Mouse (Mus musculus): ENCODE measurements around the gene Hes6. TPM values are rescaled to one million over a fixed set of nuclear protein-coding genes. Genes with fewer than 3 reads are reported as not detected.

Gene Hes6
- polyA plus RNA-seq, 1 experiment from 2014 or later = 82.9 TPM

DNA sequence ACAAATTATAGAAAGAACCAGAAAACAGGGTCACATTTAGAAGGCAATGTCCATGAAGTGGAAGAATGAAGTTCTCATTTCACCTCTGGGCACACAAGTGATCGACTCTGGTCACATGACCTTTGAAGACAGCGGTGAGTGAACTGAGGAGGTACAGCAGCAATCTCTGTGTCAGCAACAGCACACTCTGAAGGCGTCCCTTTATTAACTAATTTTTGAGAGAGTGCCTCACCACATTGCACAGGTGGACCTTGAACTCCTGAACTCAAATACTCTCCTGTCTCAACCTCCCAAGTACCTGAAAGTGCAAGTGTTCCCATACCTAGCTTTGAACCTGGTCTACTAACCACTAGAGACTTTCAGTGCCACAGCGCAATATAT is 32.8 kb downstream of the Hes6 start:
- WGBS = 89% methylated on average over 4 of the region's 4 CpGs
- H3K36me3 ChIP-seq = peaks cover 80% of the 10 kb centered on the region
- no peak overlapping the region for H3K4me3 ChIP-seq (replicated peaks)
- no peaks in the 10 kb centered on the region for H3K9me3 ChIP-seq
- no peak overlapping the region for H3K27ac ChIP-seq
- H3K9ac ChIP-seq = no peak overlapping the region
- no peak for ATAC-seq (ENCODE audit: insufficient read depth, low FRiP score, low read depth)
- H3K4me2 ChIP-seq = no peak overlapping the region
- H3K27me3 ChIP-seq (replicated peaks) = no peaks in the 10 kb centered on the region
- no peaks in the 10 kb centered on the region for H3K4me1 ChIP-seq

DNA sequence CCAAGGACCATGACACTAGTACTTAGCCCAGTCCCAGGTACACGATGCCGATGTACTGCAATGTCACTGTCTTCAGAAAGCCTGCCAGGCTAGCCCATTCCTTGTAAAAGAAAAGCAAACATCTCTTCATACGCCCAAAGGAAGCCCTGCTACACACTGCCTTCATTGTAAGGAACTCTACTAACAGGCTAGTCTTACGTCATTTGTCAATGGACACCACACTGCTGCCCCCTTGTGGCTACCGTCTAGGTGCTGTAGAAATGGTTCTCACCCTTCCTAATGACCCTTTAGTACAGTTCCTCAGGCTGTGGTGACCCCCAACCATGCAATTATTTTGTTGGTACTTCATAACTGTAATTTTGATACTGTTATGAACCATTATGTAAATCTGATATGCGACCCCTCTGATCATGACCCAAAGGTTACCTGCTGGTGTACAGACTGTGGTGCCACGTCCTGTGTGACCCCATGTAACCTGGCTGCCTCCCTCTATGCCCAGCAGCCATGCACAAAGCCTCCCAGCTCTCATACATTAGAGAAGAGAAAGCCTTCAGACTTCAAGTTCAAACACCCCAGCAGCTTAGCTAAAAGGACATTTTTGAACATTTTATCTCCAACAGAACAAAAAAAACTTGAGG is 33.3 kb downstream of the Hes6 start:
- Histone ChIP-seq H3K36me3 (peaks cover 83% of the 10 kb centered on the region), H3K9ac (no peak overlapping the region), H3K4me3 (replicated peaks) (no peak overlapping the region), H3K4me1 (no peaks in the 10 kb centered on the region), H3K27ac (no peak overlapping the region), H3K4me2 (no peak overlapping the region), H3K9me3 (no peaks in the 10 kb centered on the region), H3K27me3 (replicated peaks) (no peaks in the 10 kb centered on the region)
- WGBS = 62% methylated on average over 7 of the region's 7 CpGs
- 0 out of 2 replicates have a peak, but pooled peaks have one; percentile 14 for ATAC-seq (ENCODE audit: insufficient read depth, low FRiP score, low read depth)

GRCm38 (mm10) chr1:91373414-91373835 is 40.4 kb downstream of the Hes6 start:
- WGBS = 78% methylated on average over 6 of the region's 6 CpGs
- peak; percentile 40; the same call in 1 of the 2 replicates for ATAC-seq (ENCODE audit: insufficient read depth, low FRiP score, low read depth)
- H3K36me3 ChIP-seq = peaks cover 76% of the 10 kb centered on the region
- no peak overlapping the region for H3K27ac ChIP-seq
- no peak overlapping the region for H3K4me2 ChIP-seq
- H3K9ac ChIP-seq = no peak overlapping the region
- no peaks in the 10 kb centered on the region for H3K4me1 ChIP-seq
- no peaks in the 10 kb centered on the region for H3K27me3 ChIP-seq (replicated peaks)
- H3K9me3 ChIP-seq = no peaks in the 10 kb centered on the region
- H3K4me3 ChIP-seq (replicated peaks) = no peak overlapping the region

DNA sequence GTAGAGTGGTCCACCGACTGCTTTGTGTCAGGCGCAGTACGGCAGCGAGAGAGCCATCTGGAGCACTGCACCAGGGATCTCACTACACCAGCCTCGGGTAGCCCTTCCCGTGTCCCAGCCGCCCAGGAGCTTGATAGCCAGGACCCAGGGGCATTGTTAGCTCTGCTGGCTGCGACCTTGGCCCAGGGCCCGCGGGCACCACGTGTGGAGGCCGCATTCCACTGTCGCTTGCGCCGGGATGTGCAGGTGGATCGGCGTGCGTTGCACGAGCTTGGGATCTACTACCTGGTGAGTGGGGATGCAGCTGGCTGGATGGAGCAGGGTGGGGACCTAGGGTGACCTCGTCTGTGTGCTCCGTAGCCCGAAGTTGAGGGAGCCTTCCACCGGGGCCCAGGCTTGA is 43.8 kb downstream of the Hes6 start:
- H3K27ac ChIP-seq = peak overlapping the region; percentile 26; the same call in 1 of the 2 replicates
- H3K27me3 ChIP-seq (replicated peaks) = no peaks in the 10 kb centered on the region
- 80% methylated on average over 23 of the region's 23 CpGs for WGBS
- peaks cover 6% of the 10 kb centered on the region; the same call in 1 of the 2 replicates for H3K4me1 ChIP-seq
- no peaks in the 10 kb centered on the region for H3K9me3 ChIP-seq
- H3K9ac ChIP-seq = no peak overlapping the region
- H3K4me2 ChIP-seq = no peak overlapping the region
- H3K36me3 ChIP-seq = peaks cover 43% of the 10 kb centered on the region
- ATAC-seq (ENCODE audit: insufficient read depth, low FRiP score, low read depth) = no peak
- no peak overlapping the region for H3K4me3 ChIP-seq (replicated peaks)

GRCm38 (mm10) chr1:91369408-91369807 is 44.4 kb downstream of the Hes6 start:
- Histone ChIP-seq H3K27me3 (replicated peaks) (no peaks in the 10 kb centered on the region), H3K4me3 (replicated peaks) (no peak overlapping the region), H3K4me2 (no peak overlapping the region), H3K9ac (0 out of 2 replicates have a peak overlapping the region, but pooled peaks have one; percentile 9), H3K4me1 (peaks cover 6% of the 10 kb centered on the region; the same call in 1 of the 2 replicates), H3K27ac (no peak overlapping the region), H3K36me3 (peaks cover 37% of the 10 kb centered on the region), H3K9me3 (no peaks in the 10 kb centered on the region)
- no peak for ATAC-seq (ENCODE audit: insufficient read depth, low FRiP score, low read depth)
- whole genome bisulfite sequencing = 45% methylated on average over 4 of the region's 4 CpGs

GRCm38 (mm10) chr1:91367295-91367694 is 46.5 kb downstream of the Hes6 start:
- H3K4me1 ChIP-seq = peaks cover 6% of the 10 kb centered on the region; the same call in 1 of the 2 replicates
- peaks cover 19% of the 10 kb centered on the region for H3K36me3 ChIP-seq
- no peak overlapping the region for H3K4me2 ChIP-seq
- no peaks in the 10 kb centered on the region for H3K9me3 ChIP-seq
- H3K27me3 ChIP-seq (replicated peaks) = no peaks in the 10 kb centered on the region
- ATAC-seq (ENCODE audit: insufficient read depth, low FRiP score, low read depth) = no peak
- no peak overlapping the region for H3K9ac ChIP-seq
- H3K27ac ChIP-seq = no peak overlapping the region
- no peak overlapping the region for H3K4me3 ChIP-seq (replicated peaks)
- 96% methylated on average over 3 of the region's 3 CpGs for WGBS

- Histone ChIP-seq H3K27ac (peak within 1 kb of the TSS; percentile 1; the same call in 1 of the 2 replicates), H3K36me3 (peaks cover 10% of the 10 kb centered on the region), H3K9me3 (no peaks in the 10 kb centered on the region), H3K27me3 (replicated peaks) (no peaks in the 10 kb centered on the region), H3K9ac (peak within 1 kb of the TSS; percentile 45), H3K4me2 (peak within 1 kb of the TSS; percentile 92), H3K4me3 (replicated peaks) (peak within 1 kb of the TSS; percentile 48), H3K4me1 (peaks cover 6% of the 10 kb centered on the region; the same call in 1 of the 2 replicates)
- ATAC-seq (ENCODE audit: insufficient read depth, low FRiP score, low read depth) = peak; percentile 79
- under 1% methylated on average over 67 of the region's 68 CpGs for WGBS
Observed at GRCm38 (mm10) chr1:91366215-91367108, 47.4 kb downstream of the Hes6 start, which contains the start of gene Erfe. Gene Erfe (plus strand): TSS chr1:91366430.

- WGBS = 28% methylated on average over 8 of the region's 8 CpGs
- peaks cover 6% of the 10 kb centered on the region; the same call in 1 of the 2 replicates for H3K4me1 ChIP-seq
Observed at GRCm38 (mm10) chr1:91365816-91366214, 48.0 kb downstream of the Hes6 start.

DNA sequence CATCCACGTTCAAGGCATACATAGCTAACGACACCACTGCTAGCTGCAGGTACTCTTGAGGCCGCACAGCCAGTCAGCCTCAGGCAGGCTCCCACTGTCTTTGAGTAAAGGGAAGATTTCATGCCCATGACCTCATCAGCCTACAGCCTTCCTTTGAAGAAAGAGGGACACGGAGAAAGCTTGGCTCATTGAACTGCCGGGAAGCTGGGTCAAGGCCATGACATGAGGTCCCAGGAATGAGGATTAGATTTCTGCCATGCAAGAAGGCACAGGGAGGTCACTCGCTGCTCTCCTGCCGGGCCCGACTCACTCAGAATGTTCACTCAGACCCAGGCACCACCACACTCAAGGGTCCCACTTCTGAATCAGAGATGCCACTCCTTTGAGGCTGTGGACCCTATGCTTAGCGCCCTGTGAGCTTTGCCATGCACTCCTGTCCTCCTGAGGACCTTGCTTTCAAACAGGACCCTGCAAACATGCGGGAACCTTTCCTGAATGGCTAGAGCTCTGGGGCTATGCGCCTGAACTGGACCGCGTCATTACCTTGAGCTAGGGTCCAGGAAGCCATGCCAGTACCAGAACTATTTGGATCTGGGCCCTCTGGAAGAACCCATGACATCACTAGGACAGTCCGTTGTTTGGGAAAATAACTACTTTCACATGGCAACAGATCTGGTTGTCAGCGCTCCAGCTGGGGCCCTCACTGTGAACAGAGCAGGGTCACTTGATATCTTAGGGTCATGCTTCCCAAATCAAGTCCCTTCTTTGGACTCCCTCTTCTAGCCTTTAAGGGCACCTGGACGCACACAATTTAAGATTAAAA is 48.8 kb downstream of the Hes6 start:
- Histone ChIP-seq H3K9ac (no peak overlapping the region), H3K4me3 (replicated peaks) (no peak overlapping the region), H3K4me1 (peaks cover 6% of the 10 kb centered on the region; the same call in 1 of the 2 replicates), H3K4me2 (no peak overlapping the region), H3K27ac (no peak overlapping the region), H3K27me3 (replicated peaks) (no peaks in the 10 kb centered on the region), H3K36me3 (peaks cover 5% of the 10 kb centered on the region; the same call in 1 of the 2 replicates), H3K9me3 (no peaks in the 10 kb centered on the region)
- ATAC-seq (ENCODE audit: insufficient read depth, low FRiP score, low read depth) = no peak
- WGBS = 92% methylated on average over 16 of the region's 16 CpGs

More at GRCm38 (mm10) chr1:91365816-91366214, 48.0 kb downstream of the Hes6 start:
- Histone ChIP-seq H3K4me2 (peak overlapping the region; percentile 92), H3K4me3 (replicated peaks) (peak overlapping the region; percentile 48), H3K9me3 (no peaks in the 10 kb centered on the region), H3K36me3 (peaks cover 7% of the 10 kb centered on the region; the same call in 1 of the 2 replicates), H3K9ac (0 out of 2 replicates have a peak overlapping the region, but pooled peaks have one; percentile 45), H3K27me3 (replicated peaks) (no peaks in the 10 kb centered on the region), H3K27ac (no peak overlapping the region)
- ATAC-seq (ENCODE audit: insufficient read depth, low FRiP score, low read depth) = no peak

- Histone ChIP-seq H3K27ac (no peak overlapping the region), H3K27me3 (replicated peaks) (no peaks in the 10 kb centered on the region), H3K4me1 (peaks cover 6% of the 10 kb centered on the region; the same call in 1 of the 2 replicates), H3K9me3 (no peaks in the 10 kb centered on the region), H3K9ac (no peak overlapping the region), H3K36me3 (no peaks in the 10 kb centered on the region), H3K4me2 (no peak overlapping the region), H3K4me3 (replicated peaks) (no peak overlapping the region)
- 75% methylated on average over 5 of the region's 5 CpGs for WGBS
- ATAC-seq (ENCODE audit: insufficient read depth, low FRiP score, low read depth) = no peak
Observed at GRCm38 (mm10) chr1:91362113-91362512, 51.7 kb downstream of the Hes6 start.
